Mouse (Mus musculus) layer of hippocampus, adult 9-10 months (tissue): ENCODE data around the gene Olfr1193.
"Not testable (repeated sequence)": the region's sequence is repeated elsewhere in the genome, so short reads cannot be mapped to it uniquely, and the experiment has no call there.

Experiments used
- DNase-seq: peaks from one replicate; pipeline ENCODE4 v3.0.0; 2022; ENCODE audit warnings: low spot score

Olfr1193 gene

DNA sequence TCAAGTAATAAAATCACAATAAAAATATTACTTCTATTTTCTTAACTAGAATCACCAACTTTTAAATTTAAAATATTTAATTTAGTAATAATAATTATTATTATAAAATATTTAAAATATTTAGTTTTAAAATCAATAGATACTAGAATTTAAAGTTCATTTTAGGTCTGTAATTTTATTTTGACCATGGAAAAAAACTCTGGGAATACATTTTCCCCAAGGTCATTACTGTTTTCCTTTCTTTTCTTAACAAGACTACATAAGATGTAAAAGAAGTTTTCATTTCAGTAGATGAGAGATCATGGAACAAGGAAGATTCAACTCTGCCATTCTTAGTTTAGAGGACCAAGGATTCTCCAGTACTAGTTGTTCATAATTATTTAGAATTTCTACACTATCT is at the start of gene Olfr1193:
TSS of gene Olfr1193 (plus strand) at position 301 of the 400 bp plus-strand sequence.
- DNase-seq = not testable (repeated sequence)

DNA sequence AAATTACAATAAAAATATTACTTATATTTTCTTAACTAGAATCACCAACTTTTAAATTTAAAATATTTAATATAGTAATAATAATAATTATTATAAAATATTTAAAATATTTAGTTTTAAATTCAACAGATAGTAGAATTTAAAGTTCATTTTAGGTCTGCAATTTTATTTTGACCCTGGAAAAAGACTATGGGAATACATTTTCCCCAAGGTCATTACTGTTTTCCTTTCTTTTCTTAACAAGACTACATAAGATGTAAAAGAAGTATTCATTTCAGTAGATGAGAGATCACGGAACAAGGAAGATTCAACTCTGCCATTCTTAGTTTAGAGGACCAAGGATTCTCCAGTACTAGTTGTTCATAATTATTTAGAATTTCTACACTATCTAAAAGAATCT is 35.2 kb upstream of the Olfr1193 start, which contains the start of gene Olfr1191-ps1:
TSS of gene Olfr1191-ps1 (plus strand) at position 301 of the 400 bp plus-strand sequence.
- DNase-seq = not testable (repeated sequence)

GRCm38 (mm10) chr2:88648209-88648608 is 27.2 kb upstream of the Olfr1193 start, which contains the start of gene Olfr1192-ps1:
TSS of gene Olfr1192-ps1 (plus strand) at chr2:88648509.
- DNase-seq = no peak

GRCm38 (mm10) chr2:88689087-88689486 is 13.7 kb downstream of the Olfr1193 start, which contains the start of gene Olfr1195:
TSS of gene Olfr1195 (minus strand) at chr2:88689187.
- no peak for DNase-seq

DNA sequence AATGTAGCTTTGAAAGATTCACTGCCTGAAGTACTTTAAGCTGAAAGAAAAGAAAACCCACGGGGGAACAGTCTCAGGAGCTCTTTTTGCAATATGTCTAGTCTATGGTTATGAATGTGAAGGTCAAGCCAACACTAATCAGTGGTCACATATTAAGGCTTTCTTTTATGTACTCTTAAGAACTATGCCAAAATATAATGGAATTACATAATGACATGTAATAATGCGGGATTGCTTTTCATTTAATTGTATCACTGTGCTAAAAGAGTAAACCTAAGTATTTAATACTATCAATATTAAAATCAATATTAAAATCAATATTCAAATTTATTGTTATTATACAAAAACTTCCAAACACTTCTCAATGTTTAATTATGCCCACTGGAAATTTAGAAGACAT is 29.1 kb downstream of the Olfr1193 start, which contains the start of gene Olfr1196:
TSS of gene Olfr1196 (minus strand) at position 101 of the 400 bp plus-strand sequence.
- no peak for DNase-seq
